Mouse (Mus musculus): Measurements from ENCODE around the gene Prrc2a. TPM values are rescaled to one million over a fixed set of nuclear protein-coding genes. Genes with fewer than 3 reads are reported as not detected.

Prrc2a gene
- 100 to 1,000 TPM; 125 to 144 TPM for total RNA-seq (2021)
- long read RNA-seq, experiment 1, partial matches to known transcripts = 3 of 7 reads
- long read RNA-seq, experiment 1, other reads (novel, unspliced or antisense) = 4 of 7 reads
- long read RNA-seq, experiment 2, partial matches to known transcripts = 2 of 2 reads
- long read RNA-seq, experiment 2, other reads (novel, unspliced or antisense) = 0 of 2 reads

DNA sequence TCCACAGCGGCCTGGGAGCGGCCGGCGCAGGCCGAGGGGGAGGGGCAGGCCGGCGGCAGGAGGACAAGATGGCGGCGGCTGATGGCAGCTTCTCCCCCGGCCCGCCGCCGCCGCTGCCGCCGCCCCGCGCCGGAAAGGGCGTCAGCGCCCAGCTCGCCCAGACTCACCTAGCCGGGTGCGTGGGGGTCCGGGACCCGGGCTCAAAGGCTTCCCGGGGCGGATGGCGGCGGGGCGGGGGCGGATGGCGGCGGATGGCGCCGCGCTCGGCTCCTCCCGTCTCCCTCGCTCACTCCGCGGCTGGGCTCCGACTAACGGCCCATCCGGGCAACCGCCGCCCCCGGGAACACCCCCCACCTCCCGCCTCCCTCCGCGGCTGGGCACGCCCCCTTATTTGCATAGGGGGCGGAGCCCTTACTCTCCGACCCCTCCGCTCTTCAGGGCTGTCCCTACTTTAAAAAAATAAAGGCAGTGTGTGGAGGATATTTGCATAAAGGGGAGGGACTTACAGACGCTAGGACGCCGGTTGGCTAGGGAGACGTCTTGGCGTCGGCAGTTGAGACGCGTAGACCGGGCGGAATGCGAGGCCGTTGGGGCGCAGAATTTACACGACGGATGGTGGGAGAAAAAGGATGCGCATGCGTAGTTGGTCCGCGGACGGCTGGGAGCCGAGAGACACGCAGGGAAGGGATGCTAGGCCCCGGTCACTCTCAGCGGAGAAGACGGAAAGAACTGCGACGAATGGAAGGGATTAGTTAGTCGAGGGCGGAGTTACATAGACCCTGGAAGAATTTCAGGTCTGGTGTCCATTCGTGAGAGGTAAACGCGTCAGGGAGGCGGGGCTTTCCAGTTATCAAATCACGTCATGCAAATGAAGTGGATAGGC is at the start of gene Prrc2a:
Gene Prrc2a (minus strand): TSS at position 330 of the 883 bp plus-strand sequence.
- DNase-seq = peak; percentile 97 to 99

- DNase-seq = no peak
Observed at GRCm38 (mm10) chr17:35213071-35213470, 48.4 kb upstream of the Prrc2a start.

GRCm38 (mm10) chr17:35210593-35210992 is 45.9 kb upstream of the Prrc2a start:
- no peak for DNase-seq

DNA sequence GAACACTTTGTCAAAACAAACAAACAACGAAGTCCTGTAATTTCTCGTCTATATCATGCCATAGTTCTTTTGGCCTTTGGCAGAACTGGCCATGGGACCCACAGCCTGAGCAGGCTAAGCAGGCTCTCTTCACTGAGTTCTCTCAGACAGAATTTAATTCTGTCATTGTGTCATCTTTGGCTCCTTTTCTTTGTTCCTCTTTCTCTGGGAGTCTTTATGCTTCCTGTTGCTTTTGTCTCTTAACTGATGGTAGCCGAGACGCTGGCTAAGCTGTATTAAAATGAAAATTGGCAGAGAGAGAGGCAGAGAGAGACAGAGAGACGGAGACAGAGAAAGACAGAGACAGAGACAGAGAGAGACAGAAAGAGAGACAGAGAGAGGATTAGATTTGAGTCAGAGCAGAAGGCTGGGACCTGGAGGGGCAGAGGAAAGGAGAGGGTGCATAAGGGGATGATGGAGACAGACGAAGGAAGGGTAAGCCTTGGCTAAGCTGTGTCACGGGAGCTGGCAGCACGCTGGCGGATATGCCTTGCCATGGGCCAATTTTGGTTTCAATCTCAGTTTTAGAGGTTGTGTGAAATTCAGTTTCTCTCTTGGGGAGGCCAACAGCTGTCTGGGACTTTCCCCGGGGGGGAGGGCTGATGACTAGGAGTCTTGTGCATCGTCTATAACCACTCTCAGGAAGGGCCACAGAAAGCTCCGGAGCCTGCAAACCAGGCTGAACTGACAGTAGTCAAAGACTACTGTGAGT is 45.3 kb upstream of the Prrc2a start:
- no peak for DNase-seq

DNA sequence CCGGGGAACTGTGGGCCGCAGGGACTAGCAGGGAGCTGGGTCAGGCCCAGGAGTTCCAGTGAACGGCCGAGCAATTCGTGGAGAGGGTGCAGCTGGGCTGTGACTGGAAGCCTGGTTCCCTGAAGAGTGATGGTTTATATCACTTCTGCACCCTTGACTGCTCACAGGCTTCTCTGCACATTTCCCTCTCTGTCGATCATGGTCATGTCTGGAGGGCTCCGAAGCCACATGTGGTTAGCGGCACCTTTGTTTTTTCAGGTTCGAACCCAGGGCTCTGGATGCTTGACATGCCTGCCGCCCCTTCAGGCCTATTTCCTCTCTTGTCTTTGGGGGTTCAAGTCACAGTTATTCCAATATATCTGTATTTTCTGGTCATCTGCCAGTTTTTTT is 40.7 kb upstream of the Prrc2a start:
- no peak for DNase-seq

- no peak for DNase-seq
Observed at GRCm38 (mm10) chr17:35204494-35205379, 40.0 kb upstream of the Prrc2a start, which contains the start of gene Lta. Lta (minus strand) TSS chr17:35205351.

DNA sequence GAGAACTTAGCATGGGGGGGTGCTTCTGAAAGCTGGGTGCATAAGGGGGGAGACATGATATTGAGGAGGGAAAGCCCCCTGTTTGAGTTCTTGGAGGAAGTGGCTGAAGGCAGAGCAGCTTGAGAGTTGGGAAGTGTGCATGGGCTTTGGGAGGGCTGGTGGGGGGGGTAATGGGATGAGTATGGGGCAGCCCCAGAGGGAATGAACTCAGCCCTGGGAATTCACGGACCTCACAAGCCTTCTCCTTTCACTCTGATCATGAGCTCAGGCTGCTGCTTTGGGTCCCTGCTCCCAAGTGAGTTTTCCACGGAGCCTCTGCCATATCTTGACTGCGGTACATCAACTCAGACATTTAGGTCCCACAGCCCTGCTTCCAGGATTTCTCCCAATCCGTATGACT is 37.7 kb upstream of the Prrc2a start:
- no peak for DNase-seq

- peak; percentile 75 to 86 for DNase-seq
Observed at GRCm38 (mm10) chr17:35201787-35202186, 37.1 kb upstream of the Prrc2a start, which contains the start of gene Tnf. Tnf (minus strand) TSS chr17:35202007.

DNA sequence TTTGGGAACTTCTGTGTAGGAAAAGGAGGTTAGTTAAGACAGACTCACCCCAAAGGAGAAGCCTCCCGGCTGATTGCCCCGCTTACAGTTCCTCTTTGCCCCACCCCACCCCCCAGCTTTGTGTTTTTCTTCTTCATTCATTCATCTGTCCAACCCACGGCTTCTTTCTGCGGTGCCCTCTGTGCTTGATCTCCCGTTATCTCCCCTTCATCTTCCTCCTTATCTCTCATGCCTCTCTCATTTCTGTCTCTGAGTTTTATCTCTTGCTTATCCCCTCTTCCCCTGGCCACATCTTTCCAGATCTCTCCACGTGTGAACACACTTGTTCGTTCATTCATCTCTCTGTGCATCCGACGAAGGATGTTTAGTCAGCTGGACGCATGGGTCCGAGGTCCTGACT is 36.4 kb upstream of the Prrc2a start:
- no peak for DNase-seq

DNA sequence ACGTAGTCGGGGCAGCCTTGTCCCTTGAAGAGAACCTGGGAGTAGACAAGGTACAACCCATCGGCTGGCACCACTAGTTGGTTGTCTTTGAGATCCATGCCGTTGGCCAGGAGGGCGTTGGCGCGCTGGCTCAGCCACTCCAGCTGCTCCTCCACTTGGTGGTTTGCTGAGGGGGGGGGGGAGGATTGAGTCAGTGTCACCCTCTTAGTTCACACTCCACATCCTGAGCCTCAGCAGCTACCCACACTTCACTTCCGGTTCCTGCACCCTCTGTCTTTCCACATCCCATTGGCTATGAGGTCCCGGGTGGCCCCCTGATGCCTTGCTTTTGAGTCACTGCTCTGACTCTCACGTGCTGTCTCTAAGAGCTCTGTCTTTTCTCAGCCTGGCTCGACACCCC is 35.7 kb upstream of the Prrc2a start:
- peak in 1 of 2 experiments; percentile 51 for DNase-seq

DNA sequence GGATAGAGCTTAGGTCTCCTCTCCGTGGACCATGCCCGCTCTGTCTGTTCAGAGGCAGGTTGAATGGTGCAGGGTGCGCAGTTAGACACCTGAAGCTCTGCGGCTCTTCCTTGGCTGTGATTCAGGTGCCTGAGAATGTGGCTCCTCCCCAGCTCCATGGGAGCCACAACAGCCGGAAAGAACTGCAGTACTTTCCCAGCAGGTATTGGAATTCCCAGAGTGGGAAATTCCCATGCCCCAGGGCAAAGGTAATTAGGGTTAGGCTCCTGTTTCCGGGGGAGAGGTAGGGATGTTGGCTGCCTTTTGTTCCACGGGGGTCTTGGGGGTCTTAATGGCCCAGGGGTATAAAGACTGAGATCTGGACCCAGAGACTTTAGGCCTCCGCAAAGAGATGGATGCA is 34.2 kb upstream of the Prrc2a start:
- DNase-seq = no peak

DNA sequence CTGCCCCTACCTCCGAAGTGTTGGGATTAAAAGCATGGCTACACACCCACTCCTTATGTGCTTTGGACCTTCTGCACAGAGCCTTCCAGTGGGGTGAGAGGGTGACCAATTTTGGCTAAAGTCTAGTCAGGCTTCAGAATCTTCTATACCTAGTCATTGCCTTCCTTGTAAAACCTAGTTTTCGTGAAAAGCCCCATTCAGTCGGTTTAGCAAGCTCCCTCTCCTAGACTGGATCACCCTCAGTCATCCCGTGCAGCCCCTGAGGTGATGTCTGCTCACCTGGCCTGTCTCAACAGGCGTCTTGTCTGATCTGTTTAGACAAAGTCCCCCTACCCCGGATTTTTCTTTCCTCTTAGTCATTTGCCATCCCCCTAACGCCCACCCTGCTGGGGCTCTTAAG is 33.3 kb upstream of the Prrc2a start:
- DNase-seq = no peak

GRCm38 (mm10) chr17:35197126-35197525 is 32.4 kb upstream of the Prrc2a start:
- no peak for DNase-seq

- DNase-seq = no peak
Observed at GRCm38 (mm10) chr17:35196321-35196641, 31.6 kb upstream of the Prrc2a start.

GRCm38 (mm10) chr17:35195631-35196320 is 31.1 kb upstream of the Prrc2a start:
- peak; percentile 84 to 87 for DNase-seq

DNA sequence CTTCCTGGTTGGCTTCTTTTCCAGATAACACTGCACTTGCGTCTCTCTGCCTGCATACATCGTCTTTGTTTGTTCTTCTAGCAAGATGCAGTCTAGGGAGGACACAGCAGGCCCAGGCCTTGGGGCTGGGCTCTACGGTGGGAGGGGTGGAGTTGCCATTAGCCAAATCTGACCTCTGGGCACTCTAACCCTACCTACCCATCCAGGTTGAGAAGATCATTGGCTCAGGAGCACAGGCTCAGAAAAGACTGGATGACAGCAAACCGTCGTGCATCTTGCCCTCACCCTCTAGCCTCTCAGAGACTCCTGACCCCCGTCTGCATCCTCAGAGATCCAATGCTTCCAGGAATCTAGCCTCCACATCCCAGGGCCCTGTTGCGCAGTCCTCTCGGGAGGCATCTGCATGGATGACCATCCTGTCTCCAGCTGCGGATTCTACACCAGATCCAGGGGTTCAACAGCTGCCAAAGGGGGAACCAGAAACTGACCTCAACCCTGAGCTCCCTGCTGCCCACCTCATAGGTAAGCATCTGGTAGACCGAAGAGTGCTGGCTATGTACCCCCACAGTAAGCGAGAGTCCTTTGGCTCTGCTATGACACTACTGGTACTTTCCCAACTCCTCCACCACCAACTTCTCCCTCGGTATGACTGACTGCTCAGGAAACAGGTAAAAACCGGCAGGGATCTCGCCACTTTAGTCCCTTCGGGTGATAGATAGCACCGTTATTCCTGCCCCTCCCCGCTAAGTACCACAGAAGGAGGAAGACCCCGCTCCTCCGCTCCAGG is 30.3 kb upstream of the Prrc2a start:
- no peak for DNase-seq

- DNase-seq = no peak
Observed at GRCm38 (mm10) chr17:35193881-35194843, 29.5 kb upstream of the Prrc2a start, which contains the start of gene Ltb. Ltb (plus strand) TSS chr17:35194439.

- DNase-seq = no peak
Observed at GRCm38 (mm10) chr17:35192924-35193323, 28.2 kb upstream of the Prrc2a start.

DNA sequence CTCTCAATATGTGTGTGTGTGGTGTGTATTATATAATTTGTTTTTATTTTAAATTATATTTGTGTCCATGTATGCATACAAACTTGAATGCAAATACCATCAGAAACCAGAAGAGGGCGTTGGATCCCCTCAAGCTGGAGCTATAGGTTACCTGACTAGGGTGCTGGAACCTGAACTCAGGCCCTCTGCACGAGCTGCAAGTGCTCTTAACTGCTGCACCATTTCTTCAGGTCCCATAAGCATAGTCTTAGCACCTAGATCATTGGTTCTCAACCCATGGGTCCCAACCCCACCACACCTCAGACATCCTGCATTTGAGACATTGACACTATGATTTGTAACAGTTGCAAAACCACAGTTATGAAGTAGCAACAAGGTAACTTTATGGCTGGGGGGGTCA is 27.0 kb upstream of the Prrc2a start:
- DNase-seq = no peak
